Mouse (Mus musculus) ovary, postnatal 14 days (tissue): ENCODE measurements around the gene Ntn1.
A peak's percentile ranks its signal among the peaks of the same experiment; 100 is the strongest.

Source experiments
- DNase-seq: peaks from one replicate; pipeline ENCODE4 v3.0.0; 2022; ENCODE audit warnings: low spot score

Gene Ntn1

GRCm38 (mm10) chr11:68381833-68382232 lies 18.8 kb downstream of the Ntn1 start:
- DNase-seq, result no peak

- no peak for DNase-seq
These were observed 19.3 kb downstream of the Ntn1 start for GRCm38 (mm10) chr11:68381318-68381717.

- no peak for DNase-seq
These were observed 21.5 kb downstream of the Ntn1 start for GRCm38 (mm10) chr11:68378946-68379764.

GRCm38 (mm10) chr11:68378419-68378818 lies 22.2 kb downstream of the Ntn1 start:
- no peak for DNase-seq

GRCm38 (mm10) chr11:68373105-68373504 lies 27.5 kb downstream of the Ntn1 start:
- no peak for DNase-seq

- DNase-seq, result no peak
These were observed 29.0 kb downstream of the Ntn1 start for GRCm38 (mm10) chr11:68371609-68372008.

GRCm38 (mm10) chr11:68356901-68357300 lies 43.7 kb downstream of the Ntn1 start:
- DNase-seq, result no peak

GRCm38 (mm10) chr11:68355561-68355960 lies 45.1 kb downstream of the Ntn1 start:
- no peak for DNase-seq

GRCm38 (mm10) chr11:68354848-68355247 lies 45.8 kb downstream of the Ntn1 start:
- DNase-seq, result no peak

GRCm38 (mm10) chr11:68352236-68352635 lies 48.4 kb downstream of the Ntn1 start:
- no peak for DNase-seq

- no peak for DNase-seq
These were observed 51.8 kb downstream of the Ntn1 start for GRCm38 (mm10) chr11:68348851-68349250.

GRCm38 (mm10) chr11:68348083-68348482 lies 52.5 kb downstream of the Ntn1 start:
- DNase-seq, result no peak

- no peak for DNase-seq
These were observed 53.1 kb downstream of the Ntn1 start for GRCm38 (mm10) chr11:68347508-68347907.

GRCm38 (mm10) chr11:68346099-68346498 lies 54.5 kb downstream of the Ntn1 start:
- no peak for DNase-seq

- DNase-seq, result no peak
These were observed 56.4 kb downstream of the Ntn1 start for GRCm38 (mm10) chr11:68344221-68344620.

GRCm38 (mm10) chr11:68342761-68343160 lies 57.9 kb downstream of the Ntn1 start:
- no peak for DNase-seq

- no peak for DNase-seq
These were observed 58.6 kb downstream of the Ntn1 start for GRCm38 (mm10) chr11:68342003-68342400.

- DNase-seq, result peak; percentile 27
These were observed 59.3 kb downstream of the Ntn1 start for GRCm38 (mm10) chr11:68341111-68342002.

GRCm38 (mm10) chr11:68340366-68340765 lies 60.3 kb downstream of the Ntn1 start:
- DNase-seq, result no peak

GRCm38 (mm10) chr11:68339856-68340255 lies 60.8 kb downstream of the Ntn1 start:
- no peak for DNase-seq

GRCm38 (mm10) chr11:68339331-68339730 lies 61.3 kb downstream of the Ntn1 start:
- DNase-seq, result no peak

- no peak for DNase-seq
These were observed 68.9 kb downstream of the Ntn1 start for GRCm38 (mm10) chr11:68331676-68332265.

GRCm38 (mm10) chr11:68331117-68331437 lies 69.5 kb downstream of the Ntn1 start:
- DNase-seq, result no peak
